ENCODE assay signal across 25 mouse cellular contexts in the genomic region with DNA sequence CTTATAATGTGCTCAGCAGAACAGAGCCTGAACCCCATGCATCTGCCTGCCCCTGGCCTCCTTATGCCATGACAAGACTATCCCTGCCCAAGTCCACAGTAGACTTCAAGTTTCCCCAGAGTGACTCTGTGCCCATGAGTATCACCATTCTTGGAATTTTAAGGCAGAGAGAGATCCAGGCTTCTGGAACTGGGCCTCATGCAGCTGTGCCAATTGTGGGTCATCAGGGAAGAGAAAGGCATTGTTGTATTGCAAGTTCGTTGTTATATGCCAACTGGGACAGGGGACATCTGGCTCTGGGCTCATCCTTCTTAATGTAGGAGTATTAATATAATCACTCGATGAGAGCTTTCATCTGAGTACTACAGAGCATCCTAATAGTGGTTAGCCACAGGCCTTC.
"Had no signal": no experiment of that assay in that cellular context is flagged by ENCODE, and none has a peak within 500 bp of the region (broad histone marks: within the 10 kb centered on the region; RNA-seq: fewer than 3 reads in every experiment).

No protein-coding gene starts in this region.

- H3K9me3 ChIP-seq: heart, embryonic 10.5 days; heart, embryonic 12.5 days; hindbrain, embryonic 10.5 days; intestine, embryonic 15.5 days; kidney, embryonic 15.5 days; limb, embryonic 13.5 days; limb, embryonic 15.5 days; liver, embryonic 12.5 days had no signal

- H3K36me3 ChIP-seq: heart, embryonic 10.5 days; heart, embryonic 12.5 days; hindbrain, embryonic 10.5 days; intestine, embryonic 15.5 days; kidney, embryonic 15.5 days; limb, embryonic 13.5 days; limb, embryonic 15.5 days; liver, embryonic 12.5 days had no signal

- H3K27ac ChIP-seq: gastrocnemius, adult 2 months; heart, embryonic 10.5 days; hindbrain, embryonic 10.5 days; hindbrain, embryonic 14.5 days; intestine, embryonic 15.5 days; kidney, embryonic 15.5 days; kidney, postnatal 0 days; limb, embryonic 13.5 days; limb, embryonic 15.5 days; liver, embryonic 12.5 days; liver, embryonic 14.5 days had no signal

- H3K4me1 ChIP-seq: hindbrain, embryonic 10.5 days; intestine, embryonic 15.5 days; liver, embryonic 12.5 days had no signal

- H3K9ac ChIP-seq: heart, embryonic 12.5 days; hindbrain, embryonic 14.5 days; intestine, embryonic 15.5 days; kidney, embryonic 15.5 days; limb, embryonic 13.5 days; limb, embryonic 15.5 days; liver, embryonic 12.5 days; liver, embryonic 14.5 days had no signal

- H3K4me2 ChIP-seq: heart, embryonic 12.5 days; hindbrain, embryonic 14.5 days; intestine, embryonic 15.5 days; kidney, embryonic 15.5 days; limb, embryonic 13.5 days; limb, embryonic 15.5 days; liver, embryonic 12.5 days had no signal

- H3K27me3 ChIP-seq: heart, embryonic 12.5 days; intestine, embryonic 15.5 days; limb, embryonic 13.5 days; limb, embryonic 15.5 days; liver, embryonic 12.5 days had no signal

- ATAC-seq: hindbrain, embryonic 16.5 days; inflammation-experienced regulatory T-cells, adult 6 months; intestine, embryonic 15.5 days; liver, embryonic 12.5 days had no signal

- DNase-seq: gastrocnemius, adult 2 months; gastrocnemius, postnatal 10 days; gastrocnemius, postnatal 25 days; heart, postnatal 10 days; heart, postnatal 4 days; kidney, adult 11 months; kidney, adult 2 months; kidney, adult 9 months; kidney, postnatal 14 days; kidney, postnatal 36 days; layer of hippocampus, adult 9-11 months; layer of hippocampus, postnatal 36 days had no signal

- H3K4me3 ChIP-seq: gastrocnemius, adult 2 months; heart, embryonic 10.5 days; heart, embryonic 12.5 days; hindbrain, embryonic 10.5 days; intestine, embryonic 15.5 days; kidney, embryonic 15.5 days; limb, embryonic 13.5 days; limb, embryonic 15.5 days; liver, embryonic 12.5 days had no signal
